Mouse (Mus musculus) regulatory T cell (primary cell): ENCODE measurements around the gene Txnrd2.

Source experiments
- in situ Hi-C: fragments of 300-600 bp; cut with MboI, MseI; formaldehyde crosslinking; loops from one replicate; pipeline ENCODE4 v1.15.1; 2025; ENCODE audit warnings: high pct_unique_total_duplicates

The Txnrd2 gene

DNA sequence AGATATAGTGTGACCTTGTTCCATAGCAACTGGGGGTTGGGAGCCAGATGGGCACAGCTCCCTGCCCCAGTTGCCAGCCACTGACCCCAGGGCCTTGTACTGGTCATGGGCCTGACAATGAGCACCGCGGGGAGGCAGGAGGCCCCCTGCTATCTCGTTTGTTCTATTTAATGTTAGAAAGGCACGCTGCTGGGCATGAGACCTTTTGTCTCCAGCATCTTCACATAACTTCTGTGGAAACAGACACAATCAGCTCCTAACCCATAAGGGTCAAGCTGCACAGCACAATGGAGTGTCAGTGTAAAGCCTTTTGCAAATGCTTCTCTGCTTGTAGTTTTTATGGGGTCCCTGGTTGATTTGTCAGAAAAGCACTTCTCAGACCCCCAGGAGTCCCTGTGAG lies 58.2 kb downstream of the Txnrd2 start:
- in situ Hi-C loops: no loop called here

DNA sequence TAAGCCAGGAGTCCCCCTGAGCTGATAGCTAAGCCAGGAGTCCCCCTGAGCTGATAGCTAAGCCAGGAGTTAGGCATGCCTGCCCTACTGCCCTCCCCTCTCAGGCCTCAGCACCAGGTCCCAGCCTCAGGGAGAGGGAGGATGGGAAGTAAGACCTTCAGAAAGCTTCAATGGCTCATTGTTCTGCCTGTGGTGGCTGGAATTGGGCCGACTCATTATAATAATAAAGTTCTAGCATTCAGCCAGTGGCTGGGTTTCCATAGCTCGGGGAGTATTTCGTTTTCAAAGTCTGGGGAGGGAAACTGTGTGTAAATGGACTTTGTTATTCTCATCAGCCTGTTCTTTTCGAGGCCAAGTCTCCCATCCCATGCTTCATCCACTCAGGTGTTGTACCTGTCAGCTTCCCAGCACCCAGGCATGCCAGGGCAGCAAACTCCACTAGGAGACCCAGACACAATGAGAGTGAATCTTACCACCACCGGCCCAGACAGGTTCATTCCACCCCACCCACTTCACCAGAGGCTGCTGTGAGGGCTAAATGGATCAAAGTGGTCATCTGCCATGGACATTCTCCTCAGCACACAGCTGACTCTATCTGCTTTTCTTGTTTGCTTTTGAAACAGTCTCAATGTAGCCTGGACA lies 58.7 kb downstream of the Txnrd2 start:
- in situ Hi-C loops: no loop called here

DNA sequence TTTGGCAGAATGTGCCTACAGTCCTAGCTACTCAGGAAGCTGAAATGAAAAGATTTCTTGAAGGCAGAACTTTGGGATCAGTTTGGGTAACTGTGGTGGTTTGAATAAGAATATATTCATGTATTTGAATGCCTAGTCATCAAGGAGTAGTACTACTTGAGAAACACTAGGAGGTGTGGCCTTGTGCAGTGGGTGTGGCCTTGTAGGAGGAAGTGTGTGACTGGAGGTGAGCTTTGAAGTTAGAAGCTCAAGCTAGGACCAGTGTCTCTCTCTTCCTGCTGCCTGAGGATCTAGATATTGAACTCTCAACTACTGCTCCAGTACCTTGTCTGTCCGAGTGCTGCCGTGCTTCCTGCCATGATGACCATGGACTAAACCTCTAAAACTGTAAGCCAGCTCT lies 59.9 kb downstream of the Txnrd2 start:
- in situ Hi-C loops: no loop called here

DNA sequence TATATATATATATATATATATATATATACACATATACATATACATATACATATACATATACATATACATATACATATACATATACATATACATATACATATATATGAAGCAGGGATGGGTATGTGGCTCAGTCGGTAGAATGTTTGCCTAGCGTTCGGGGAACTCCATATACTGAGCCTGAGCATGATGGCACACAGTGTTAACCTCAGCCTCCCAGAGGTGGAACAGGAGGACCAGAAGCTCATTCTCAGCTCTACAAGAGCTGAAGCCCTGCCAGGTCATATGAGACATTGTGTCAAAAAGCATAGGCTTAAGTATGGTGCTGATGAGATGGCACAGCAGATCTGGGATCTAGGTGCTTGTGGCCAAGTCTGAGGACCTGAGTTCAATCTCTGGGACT lies 64.1 kb downstream of the Txnrd2 start:
- in situ Hi-C loops: no loop called here

- in situ Hi-C loops: no loop called here
Measured at GRCm38 (mm10) chr16:18490894-18491293, 64.7 kb downstream of the Txnrd2 start.

DNA sequence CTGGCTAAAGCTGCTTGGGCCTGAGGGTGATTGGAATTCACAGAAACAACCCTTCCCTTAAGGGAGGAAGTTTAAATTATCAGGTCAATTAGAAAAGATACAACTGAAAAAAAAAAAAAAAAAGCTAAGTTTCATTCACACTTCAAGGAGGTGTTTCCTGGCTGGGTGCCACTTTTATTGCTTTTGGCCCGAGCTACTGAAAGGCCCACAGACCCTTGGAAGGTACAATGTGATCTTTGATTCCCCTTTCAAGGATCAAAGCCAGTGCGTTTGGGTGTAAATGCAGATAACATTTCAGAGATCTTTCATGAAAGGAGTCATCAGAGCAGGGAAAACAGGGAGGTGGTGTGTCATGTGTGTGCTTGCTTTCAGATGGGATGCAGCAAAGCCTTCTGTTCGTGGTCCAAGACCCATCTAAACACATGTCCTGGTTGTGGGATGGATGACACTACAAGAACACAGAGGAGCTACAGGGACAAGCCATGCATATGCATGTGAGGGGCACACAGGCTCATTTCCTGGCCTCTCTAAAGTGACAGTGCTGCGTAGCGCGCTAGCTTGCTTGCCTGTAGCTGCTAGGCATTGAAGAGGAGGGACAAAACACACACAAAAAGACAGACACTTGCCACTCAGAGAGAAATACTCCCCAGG lies 71.8 kb downstream of the Txnrd2 start:
- in situ Hi-C loops: no loop called here

DNA sequence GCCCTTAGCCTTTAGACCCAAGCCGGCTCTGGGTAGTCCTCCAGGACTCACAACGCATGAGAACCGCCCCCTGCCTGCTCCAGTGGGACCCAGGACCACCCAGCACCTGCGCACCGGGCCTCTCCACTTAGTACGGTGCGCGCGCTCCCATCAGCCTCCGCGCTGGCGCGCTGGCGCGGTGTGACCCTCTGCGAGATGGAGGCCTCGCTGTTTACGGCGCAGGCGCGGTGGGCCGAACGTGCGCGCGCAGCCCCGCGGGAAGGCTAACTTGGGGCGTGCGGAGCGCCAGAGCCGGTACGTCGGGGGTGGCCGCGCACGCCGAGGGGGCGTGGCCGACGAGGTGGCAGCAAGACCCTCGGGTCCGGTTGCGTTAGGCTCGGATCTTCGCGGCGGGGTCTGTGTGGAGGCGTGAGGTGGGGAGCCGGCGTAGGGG lies 72.4 kb downstream of the Txnrd2 start, which contains the start of the genes Gnb1l and Rtl10:
TSS of gene Gnb1l (plus strand) at position 156 of the 433 bp plus-strand sequence.
TSS of gene Rtl10 (plus strand) at position 344 of the 433 bp plus-strand sequence.
- in situ Hi-C loops: no loop called here

DNA sequence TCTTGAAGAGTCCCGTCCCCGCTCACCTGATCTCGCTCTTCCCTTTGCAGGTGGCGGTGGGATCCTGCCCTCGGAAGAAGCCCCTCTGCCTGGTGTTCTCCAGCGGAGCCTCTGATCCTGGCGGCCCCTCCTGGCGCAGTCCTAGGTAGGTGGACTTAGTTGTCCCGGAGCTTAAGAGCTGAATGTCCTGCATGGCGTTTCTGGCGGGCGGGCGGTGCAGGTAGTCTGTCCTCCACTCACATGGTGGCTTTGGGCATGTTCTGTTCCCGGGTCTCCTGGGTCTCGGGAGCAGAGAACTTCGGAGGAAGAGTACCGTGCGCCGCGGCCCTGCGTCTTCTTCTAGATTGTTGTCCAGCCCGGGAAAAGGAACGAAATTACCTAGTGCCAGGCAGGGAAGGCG lies 72.8 kb downstream of the Txnrd2 start:
- in situ Hi-C loops: no loop called here

DNA sequence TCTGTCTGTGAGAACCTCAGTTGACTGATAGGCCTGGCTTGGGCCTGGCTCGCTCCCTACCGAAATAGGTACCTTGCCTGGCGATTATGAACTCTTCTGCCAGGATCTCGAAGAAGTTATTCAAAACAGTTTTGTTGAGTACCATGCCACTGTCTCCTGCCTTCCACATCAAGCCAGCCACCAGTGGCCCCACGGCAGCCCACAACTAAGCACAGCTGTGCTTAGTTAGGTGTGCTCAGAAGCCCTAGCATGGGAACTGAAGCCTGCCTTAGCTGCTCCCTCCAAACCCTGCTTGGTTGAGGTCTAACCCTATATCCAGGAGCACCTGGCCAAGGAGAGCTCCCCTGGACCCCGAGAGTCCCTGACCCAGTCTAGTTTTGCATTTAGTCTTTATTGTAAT lies 75.3 kb downstream of the Txnrd2 start:
- in situ Hi-C loops: loop anchor here (5.0 kb wide), 1 partner anchor 34 kb away; no protein-coding TSS in a partner anchor

GRCm38 (mm10) chr16:18503566-18504342 lies 77.6 kb downstream of the Txnrd2 start:
- in situ Hi-C loops: loop anchor here (5.0 kb wide), 1 partner anchor 36 kb away; no protein-coding TSS in a partner anchor

DNA sequence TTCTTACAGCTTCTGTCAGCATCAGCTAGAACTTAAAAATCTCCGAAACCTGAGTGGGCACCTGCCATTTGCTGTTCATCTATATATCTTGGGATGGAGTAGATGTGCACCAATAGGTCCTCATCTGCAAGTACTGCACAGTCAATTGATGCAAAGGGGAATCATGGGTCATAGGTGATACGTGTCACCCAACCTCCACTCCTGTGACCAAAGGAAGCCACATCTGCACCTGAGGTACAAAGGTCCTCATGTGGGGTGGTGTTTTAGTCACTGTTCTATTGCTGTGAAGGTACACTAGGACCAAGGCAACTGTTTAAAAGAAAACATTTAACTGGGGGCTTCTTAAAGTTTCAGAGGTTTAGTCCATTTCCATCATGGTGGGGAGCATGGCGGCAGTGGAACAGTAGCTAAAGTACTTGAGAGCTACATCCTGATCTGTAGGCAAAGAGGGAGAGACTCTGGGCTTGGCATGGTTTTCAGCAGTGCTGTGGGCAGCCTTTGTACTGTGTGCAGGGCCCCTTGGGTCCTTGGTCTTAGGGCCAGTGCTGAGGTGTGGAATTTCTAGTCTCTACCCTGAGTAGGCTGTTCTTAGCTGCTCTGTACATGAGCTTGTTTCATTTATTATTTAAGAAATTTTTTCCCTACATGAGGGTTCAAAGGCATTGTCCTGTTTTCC lies 80.5 kb downstream of the Txnrd2 start:
- in situ Hi-C loops: no loop called here

DNA sequence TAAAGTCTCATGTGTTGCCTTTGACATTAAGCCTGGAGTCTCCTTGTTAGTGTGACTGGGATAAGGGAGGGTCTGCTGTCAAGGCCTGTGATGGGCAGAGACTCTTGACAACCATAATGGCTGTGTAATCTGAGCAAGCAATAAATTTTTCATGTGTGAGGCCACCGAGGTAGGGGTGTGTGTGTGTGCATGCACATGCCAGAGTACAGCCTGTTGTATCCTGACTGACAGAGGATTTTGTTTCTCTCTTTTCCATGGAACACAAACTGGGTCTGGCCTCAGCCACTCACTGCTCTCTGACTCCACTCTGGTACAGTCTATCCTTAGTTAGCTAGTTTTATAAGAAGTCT lies 81.0 kb downstream of the Txnrd2 start:
- in situ Hi-C loops: no loop called here

GRCm38 (mm10) chr16:18511741-18512140 lies 85.6 kb downstream of the Txnrd2 start:
- in situ Hi-C loops: no loop called here

DNA sequence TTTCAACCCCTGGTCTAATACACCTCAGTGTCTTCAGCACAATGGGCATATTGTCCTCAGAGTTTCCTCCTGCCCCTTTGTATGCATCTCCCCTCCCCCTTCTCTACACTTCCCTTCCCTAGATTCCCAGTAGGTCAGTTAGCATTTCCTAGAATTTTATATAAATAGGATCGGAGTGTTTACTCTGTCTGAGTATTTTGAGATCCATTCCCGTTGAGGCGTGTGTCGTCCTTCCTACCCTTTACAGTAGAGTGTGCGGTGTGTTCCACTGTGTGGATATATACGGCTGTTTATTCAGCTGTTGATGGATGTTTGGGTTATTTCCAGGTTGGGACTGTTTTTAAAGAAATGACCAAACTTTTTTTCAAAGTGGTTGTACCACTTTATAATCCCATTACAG lies 87.3 kb downstream of the Txnrd2 start:
- in situ Hi-C loops: no loop called here

DNA sequence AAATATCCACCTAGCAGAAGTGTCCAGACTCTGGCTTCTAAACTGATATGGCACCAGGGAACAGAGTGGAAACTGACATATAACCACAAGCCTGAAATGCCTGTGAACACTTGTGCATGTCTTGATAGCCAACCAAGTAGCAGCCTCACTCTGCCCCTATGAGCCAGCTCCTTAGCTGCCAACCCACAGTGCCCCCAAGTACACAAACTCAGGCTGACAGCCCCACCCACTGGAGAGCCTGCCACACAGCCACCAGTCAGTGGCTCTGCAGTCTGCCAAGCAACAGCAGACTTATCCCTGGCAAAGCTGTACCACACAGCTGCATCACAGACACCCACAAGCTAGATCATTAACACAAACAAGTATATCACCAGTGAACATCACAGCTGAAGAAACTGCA lies 91.9 kb downstream of the Txnrd2 start:
- in situ Hi-C loops: no loop called here

GRCm38 (mm10) chr16:18523563-18524245 lies 97.5 kb downstream of the Txnrd2 start:
- in situ Hi-C loops: no loop called here

- in situ Hi-C loops: no loop called here
Measured at GRCm38 (mm10) chr16:18528656-18529055, 102.5 kb downstream of the Txnrd2 start.
